Mouse (Mus musculus): ENCODE results near the gene B4galnt1. TPM values are rescaled to one million over a fixed set of nuclear protein-coding genes. Genes with fewer than 3 reads are reported as not detected.

B4galnt1 gene
- total and polyA plus RNA-seq, 3 experiments: 24.6 to 66.0 (median 65.8) TPM

DNA sequence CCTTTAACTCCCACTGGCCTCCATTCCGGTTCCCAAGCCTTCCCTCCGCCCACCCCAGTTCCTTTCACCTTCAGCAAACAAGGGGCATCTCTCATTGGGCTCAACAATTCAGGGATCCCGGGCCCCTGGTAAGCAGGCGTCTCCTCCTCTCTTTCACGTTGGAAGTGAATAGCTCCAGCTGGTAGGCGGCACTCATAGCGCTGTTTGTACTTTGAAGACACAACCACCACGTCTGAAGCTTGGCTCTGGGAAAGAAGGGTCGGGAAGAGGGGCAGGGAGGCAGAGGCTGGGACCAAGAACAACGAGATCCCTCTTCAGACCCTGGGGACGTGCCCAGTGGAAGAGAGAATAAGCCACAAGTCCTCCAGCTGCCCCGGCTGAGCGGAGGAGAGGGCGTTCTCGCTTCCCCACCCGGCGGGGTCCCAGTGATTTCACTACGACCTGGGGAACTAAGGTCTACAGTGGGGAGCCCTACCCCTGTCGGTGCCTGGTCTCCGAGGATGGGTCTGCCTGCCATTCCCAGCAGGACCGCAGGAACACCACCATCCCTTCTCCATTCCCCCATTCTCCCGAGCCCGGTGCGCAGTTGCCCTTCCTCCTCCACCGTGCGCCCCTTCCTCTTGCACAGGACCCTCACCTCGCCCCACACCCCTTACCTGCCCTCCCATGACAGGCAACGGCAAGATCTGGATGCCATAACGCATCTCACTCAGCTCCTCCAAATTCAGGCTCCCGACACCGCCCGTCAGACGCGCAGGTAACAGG, 44.5 kb upstream of the B4galnt1 start:
- TF ChIP-seq MYC (IDR thresholded peaks at IDR 0.05; ENCODE audit: low read depth, low read length): no peak
- TF ChIP-seq GABPA (IDR thresholded peaks at IDR 0.05; ENCODE audit: low read depth, low read length): no peak
- TF ChIP-seq MEF2A (IDR thresholded peaks at IDR 0.05; ENCODE audit: extremely low read depth, insufficient replicate concordance, low read depth, low read length, poor library complexity, severe bottlenecking): no peak
- no peak for TF ChIP-seq ZMIZ1 (IDR thresholded peaks at IDR 0.05; ENCODE audit: low read depth, low read length)
- TF ChIP-seq POLR2A (IDR thresholded peaks at IDR 0.05; ENCODE audit: control insufficient read depth in 1 of 2, insufficient read depth in 1 of 2, low read depth in 1 of 2, low read length in 2 of 2, poor library complexity in 1 of 2): 0 out of 4 replicates have a peak, but pooled peaks of 1 of the 2 experiments have one; percentile 58
- no peaks in the 10 kb centered on the region for H3K27me3 ChIP-seq (ENCODE audit: control insufficient read depth in 1 of 2, insufficient read depth in 2 of 2, low read length in 2 of 2)
- H3K9ac ChIP-seq (ENCODE audit: control insufficient read depth, low read depth, low read length, poor library complexity, severe bottlenecking): peak overlapping the region; percentile 79
- H3K79me2 ChIP-seq (ENCODE audit: control insufficient read depth, insufficient read depth, low read length, poor library complexity): peaks cover 7% of the 10 kb centered on the region
- peaks cover 0 to 12% of the 10 kb centered on the region in 2 experiments; a peak in 2 of 4 replicates for H3K36me3 ChIP-seq (ENCODE audit: control insufficient read depth in 1 of 2, insufficient read depth in 2 of 2, low read length in 2 of 2)
- H3K27ac ChIP-seq (ENCODE audit: control insufficient read depth, low read depth, low read length): no peak overlapping the region
- H3K9me3 ChIP-seq (replicated peaks; ENCODE audit: insufficient read depth, low read length): no peaks in the 10 kb centered on the region
- no peak for DNase-seq (ENCODE audit: low read depth, low spot score)
- H3K4me3 ChIP-seq (ENCODE audit: control insufficient read depth in 1 of 2, insufficient read depth in 1 of 2, low read depth in 2 of 2, low read length in 2 of 2): peak overlapping the region; percentile 82 to 92
- H3K4me1 ChIP-seq (ENCODE audit: control insufficient read depth in 1 of 2, insufficient read depth in 2 of 2, low read length in 2 of 2): peaks cover 4 to 13% of the 10 kb centered on the region in 2 experiments; a peak in 3 of 4 replicates

DNA sequence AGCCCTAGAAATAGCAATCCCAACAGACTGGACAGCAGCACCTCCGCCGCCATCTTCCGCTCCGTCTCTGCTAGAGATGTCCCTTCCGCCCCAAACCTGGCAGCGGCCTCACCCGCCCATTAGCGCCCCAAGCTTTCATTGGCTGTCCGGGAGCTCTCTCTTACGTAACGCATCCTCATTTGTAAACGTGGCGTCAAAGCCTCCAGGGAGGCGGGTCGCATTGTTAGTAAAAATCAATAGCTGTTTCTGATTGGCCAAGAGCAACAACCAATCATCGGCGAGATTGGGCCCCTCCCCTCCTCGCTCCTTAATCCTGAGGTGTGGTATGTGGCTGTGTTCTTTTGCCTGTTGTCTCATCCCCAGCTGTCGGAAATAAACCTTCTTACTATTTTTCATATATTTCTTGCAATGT, 44.0 kb upstream of the B4galnt1 start, which contains the start of gene Os9:
TSS of gene Os9 (minus strand) at position 66 of the 412 bp plus-strand sequence.
- Histone ChIP-seq H3K79me2 (ENCODE audit: control insufficient read depth, insufficient read depth, low read length, poor library complexity) (peaks cover 7% of the 10 kb centered on the region), H3K36me3 (ENCODE audit: control insufficient read depth in 1 of 2, insufficient read depth in 2 of 2, low read length in 2 of 2) (peaks cover 0 to 17% of the 10 kb centered on the region in 2 experiments; a peak in 2 of 4 replicates), H3K27me3 (ENCODE audit: control insufficient read depth in 1 of 2, insufficient read depth in 2 of 2, low read length in 2 of 2) (no peaks in the 10 kb centered on the region), H3K9me3 (replicated peaks; ENCODE audit: insufficient read depth, low read length) (no peaks in the 10 kb centered on the region), H3K27ac (ENCODE audit: control insufficient read depth, low read depth, low read length) (peak within 1 kb of the TSS; percentile 65), H3K4me3 (ENCODE audit: control insufficient read depth in 1 of 2, insufficient read depth in 1 of 2, low read depth in 2 of 2, low read length in 2 of 2) (peak within 1 kb of the TSS; percentile 82 to 92), H3K4me1 (ENCODE audit: control insufficient read depth in 1 of 2, insufficient read depth in 2 of 2, low read length in 2 of 2) (peaks cover 4 to 18% of the 10 kb centered on the region in 2 experiments; a peak in 3 of 4 replicates), H3K9ac (ENCODE audit: control insufficient read depth, low read depth, low read length, poor library complexity, severe bottlenecking) (peak within 1 kb of the TSS; percentile 79)
- TF ChIP-seq CHD2 (IDR thresholded peaks at IDR 0.05; ENCODE audit: low read length): peak; percentile 92
- TF ChIP-seq MXI1 (IDR thresholded peaks at IDR 0.05; ENCODE audit: low read depth, low read length): peak; percentile 68; the same call in 1 of the 2 replicates
- TF ChIP-seq GATA1 (IDR thresholded peaks at IDR 0.05; ENCODE audit: low read depth, low read length): no peak
- TF ChIP-seq HCFC1 (IDR thresholded peaks at IDR 0.05; ENCODE audit: low read depth, low read length): peak; percentile 99
- TF ChIP-seq MAZ (IDR thresholded peaks at IDR 0.05; ENCODE audit: low read depth, low read length): 0 out of 2 replicates have a peak, but pooled peaks have one; percentile 28
- TF ChIP-seq JUND (IDR thresholded peaks at IDR 0.05; ENCODE audit: low read depth, low read length): no peak
- peak; percentile 90 for TF ChIP-seq KAT2A (conservative IDR thresholded peaks at IDR 0.05; ENCODE audit: low read depth, low read length)
- TF ChIP-seq USF1 (IDR thresholded peaks at IDR 0.05; ENCODE audit: low read depth, low read length): no peak
- TF ChIP-seq NRF1 (IDR thresholded peaks at IDR 0.05; ENCODE audit: insufficient read depth, low read depth, low read length, poor library complexity, severe bottlenecking): peak; percentile 45; the same call in 1 of the 2 replicates
- TF ChIP-seq NELFE (IDR thresholded peaks at IDR 0.05; ENCODE audit: low read depth, low read length): peak; percentile 64
- peak; percentile 35; the same call in 1 of the 2 replicates for TF ChIP-seq TBP (IDR thresholded peaks at IDR 0.05; ENCODE audit: low read depth, low read length)
- TF ChIP-seq ZC3H11A (IDR thresholded peaks at IDR 0.05; ENCODE audit: low read depth, low read length): no peak
- peak; percentile 73; the same call in 1 of the 2 replicates for TF ChIP-seq ZMIZ1 (IDR thresholded peaks at IDR 0.05; ENCODE audit: low read depth, low read length)
- peak; percentile 99 for TF ChIP-seq SIN3A (IDR thresholded peaks at IDR 0.05; ENCODE audit: low read length)
- TF ChIP-seq ELF1 (IDR thresholded peaks at IDR 0.05; ENCODE audit: low read depth, low read length): peak; percentile 100
- peak in 1 of 2 experiments; percentile 75; a peak in 2 of 4 replicates for TF ChIP-seq POLR2A (IDR thresholded peaks at IDR 0.05; ENCODE audit: control insufficient read depth in 1 of 2, insufficient read depth in 1 of 2, low read depth in 1 of 2, low read length in 2 of 2, poor library complexity in 1 of 2)
- TF ChIP-seq POLR2AphosphoS2 (IDR thresholded peaks at IDR 0.05; ENCODE audit: low read length): peak; percentile 39; the same call in 1 of the 2 replicates
- TF ChIP-seq ZNF384 (IDR thresholded peaks at IDR 0.05; ENCODE audit: low read depth, low read length): no peak
- peak; percentile 51; the same call in 1 of the 2 replicates for TF ChIP-seq ETS1 (IDR thresholded peaks at IDR 0.05; ENCODE audit: low read depth, low read length)
- no peak for TF ChIP-seq CHD1 (IDR thresholded peaks at IDR 0.05; ENCODE audit: low read depth, low read length)
- DNase-seq (ENCODE audit: low read depth, low spot score): peak; percentile 99

All from MEL (cell line).